Mouse (Mus musculus): ENCODE measurements around the gene Pwp2. TPM values are rescaled to one million over a fixed set of nuclear protein-coding genes. Genes with fewer than 3 reads are reported as not detected.

Pwp2 gene
- polyA plus RNA-seq, 1 experiment from 2014 or later, result 20.9 TPM

DNA sequence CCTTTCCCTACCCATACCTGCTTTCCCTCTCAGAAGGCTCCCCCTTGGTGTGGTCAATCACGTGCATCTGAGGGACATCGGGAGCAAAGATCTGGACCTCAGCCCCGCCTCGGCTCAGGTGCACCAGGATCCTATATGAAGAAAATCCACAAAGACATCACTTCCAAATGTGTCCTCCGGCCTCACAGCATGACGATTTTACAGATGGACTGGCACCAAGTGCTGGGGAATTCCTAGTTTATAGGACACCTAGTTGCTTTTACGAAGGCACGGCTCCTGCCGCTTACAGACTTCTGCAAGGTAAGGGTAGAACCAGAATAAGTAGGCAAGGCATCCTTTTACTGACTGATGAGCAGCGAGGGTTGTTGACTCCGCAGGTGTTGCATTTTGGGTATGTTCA, 16.2 kb downstream of the Pwp2 start:
- Histone ChIP-seq H3K27me3 (no peaks in the 10 kb centered on the region), H3K27ac (no peak overlapping the region), H3K4me1 (peaks cover 18% of the 10 kb centered on the region), H3K36me3 (peaks cover 61% of the 10 kb centered on the region), H3K4me3 (peak overlapping the region; percentile 62), H3K9ac (peak overlapping the region; percentile 73), H3K4me2 (replicated peaks) (peak overlapping the region; percentile 74), H3K9me3 (replicated peaks) (no peaks in the 10 kb centered on the region)
- WGBS, result 85% methylated on average over 11 of the region's 11 CpGs
- ATAC-seq (ENCODE audit: low FRiP score), result no peak

GRCm38 (mm10) chr10:78167775-78168174, 17.2 kb downstream of the Pwp2 start:
- H3K4me1 ChIP-seq, result peaks cover 18% of the 10 kb centered on the region
- H3K27ac ChIP-seq, result no peak overlapping the region
- H3K4me2 ChIP-seq (replicated peaks), result no peak overlapping the region
- peaks cover 61% of the 10 kb centered on the region for H3K36me3 ChIP-seq
- H3K27me3 ChIP-seq, result no peaks in the 10 kb centered on the region
- no peak for ATAC-seq (ENCODE audit: low FRiP score)
- H3K9ac ChIP-seq, result no peak overlapping the region
- H3K4me3 ChIP-seq, result no peak overlapping the region
- no peaks in the 10 kb centered on the region for H3K9me3 ChIP-seq (replicated peaks)

DNA sequence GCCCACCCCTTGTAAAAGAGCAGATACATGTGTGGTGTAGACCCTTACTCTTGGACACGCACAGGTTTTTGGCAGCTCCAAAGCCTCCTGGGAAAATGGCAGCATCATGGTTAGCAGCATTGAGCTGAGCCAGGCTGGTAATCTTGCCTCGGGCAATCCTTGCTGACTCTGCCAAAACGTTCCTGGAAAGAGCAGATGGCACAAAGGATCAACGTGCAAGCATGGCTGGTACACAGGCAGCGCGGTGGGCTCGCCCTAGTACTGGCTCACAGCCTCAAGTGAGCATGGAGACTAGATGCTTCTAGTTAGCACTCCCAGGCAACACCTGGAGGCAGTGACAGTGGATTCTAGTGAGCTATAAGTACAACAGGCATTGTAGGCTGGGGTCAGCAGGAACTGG, 17.6 kb downstream of the Pwp2 start:
- no peaks in the 10 kb centered on the region for H3K27me3 ChIP-seq
- H3K4me2 ChIP-seq (replicated peaks), result no peak overlapping the region
- H3K4me3 ChIP-seq, result no peak overlapping the region
- no peak overlapping the region for H3K9ac ChIP-seq
- H3K27ac ChIP-seq, result no peak overlapping the region
- H3K4me1 ChIP-seq, result peaks cover 18% of the 10 kb centered on the region
- peaks cover 61% of the 10 kb centered on the region for H3K36me3 ChIP-seq
- 91% methylated on average over 7 of the region's 7 CpGs for WGBS
- no peaks in the 10 kb centered on the region for H3K9me3 ChIP-seq (replicated peaks)
- no peak for ATAC-seq (ENCODE audit: low FRiP score)

DNA sequence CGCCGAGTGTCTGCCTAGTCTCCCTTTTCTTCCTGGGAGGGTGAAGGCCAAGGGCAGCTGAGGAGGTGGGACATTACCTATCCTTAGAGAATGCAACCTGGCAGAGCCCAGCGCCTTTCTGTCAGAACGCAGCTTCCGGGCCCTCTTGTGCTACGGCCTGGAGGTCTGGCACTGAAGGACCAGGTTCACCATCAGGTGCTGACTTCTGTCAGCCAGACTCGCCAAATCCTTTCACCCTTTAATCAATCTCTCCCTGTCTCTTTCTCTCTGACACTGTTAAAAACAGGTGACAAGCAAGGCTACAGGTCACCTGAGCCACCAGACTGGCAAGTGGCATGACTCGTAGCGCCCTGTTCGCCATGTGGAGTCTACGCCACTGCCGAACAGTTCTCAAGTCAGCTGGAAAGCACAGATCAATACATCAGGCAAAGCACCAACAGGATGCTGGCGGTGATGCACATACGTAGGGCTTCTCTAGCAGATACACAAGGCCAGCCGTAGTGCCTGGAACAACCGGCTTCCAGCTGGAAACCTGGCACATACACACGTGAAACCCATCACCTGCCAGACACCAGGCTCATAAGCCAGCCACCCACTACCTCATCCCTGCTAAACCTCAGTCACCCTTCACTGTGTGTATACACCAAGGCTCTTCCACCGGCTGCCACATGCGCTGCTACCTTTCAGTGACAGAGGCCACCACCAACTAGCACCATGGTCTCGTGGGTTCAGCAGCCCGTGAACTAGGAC, 19.5 kb downstream of the Pwp2 start:
- Histone ChIP-seq H3K9ac (no peak overlapping the region), H3K9me3 (replicated peaks) (no peaks in the 10 kb centered on the region), H3K27me3 (no peaks in the 10 kb centered on the region), H3K36me3 (peaks cover 55% of the 10 kb centered on the region), H3K4me1 (peaks cover 17% of the 10 kb centered on the region), H3K27ac (no peak overlapping the region), H3K4me2 (replicated peaks) (no peak overlapping the region), H3K4me3 (no peak overlapping the region)
- ATAC-seq (ENCODE audit: low FRiP score), result no peak
- WGBS, result 92% methylated on average over 21 of the region's 21 CpGs

DNA sequence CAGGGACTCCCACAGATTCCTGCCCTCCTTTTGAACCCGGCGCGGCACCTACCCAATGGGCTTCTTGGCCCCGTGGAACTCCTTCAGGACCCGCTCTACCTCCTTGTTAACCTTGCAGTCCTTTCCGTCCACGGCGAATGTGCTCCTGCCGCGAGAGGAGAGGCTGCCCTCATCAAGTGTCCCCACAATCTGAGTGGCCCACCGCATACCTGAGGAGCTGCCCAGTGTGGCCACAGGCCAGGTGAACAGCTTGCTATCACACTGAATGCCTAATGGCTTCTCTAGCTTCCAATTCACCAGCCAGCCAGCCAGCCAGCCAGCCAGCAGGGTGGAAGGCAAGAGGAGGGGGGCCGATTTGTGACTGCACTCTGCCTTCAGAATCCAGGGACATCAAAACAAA, 20.2 kb downstream of the Pwp2 start:
- ATAC-seq (ENCODE audit: low FRiP score), result no peak
- Histone ChIP-seq H3K9me3 (replicated peaks) (no peaks in the 10 kb centered on the region), H3K27me3 (no peaks in the 10 kb centered on the region), H3K36me3 (peaks cover 55% of the 10 kb centered on the region), H3K4me1 (peaks cover 12% of the 10 kb centered on the region), H3K27ac (no peak overlapping the region), H3K4me2 (replicated peaks) (no peak overlapping the region), H3K9ac (no peak overlapping the region), H3K4me3 (no peak overlapping the region)
- 92% methylated on average over 12 of the region's 12 CpGs for WGBS

- H3K9ac ChIP-seq, result no peak overlapping the region
- peaks cover 55% of the 10 kb centered on the region for H3K36me3 ChIP-seq
- H3K27me3 ChIP-seq, result no peaks in the 10 kb centered on the region
- H3K4me1 ChIP-seq, result peaks cover 17% of the 10 kb centered on the region
- H3K4me2 ChIP-seq (replicated peaks), result no peak overlapping the region
- H3K27ac ChIP-seq, result no peak overlapping the region
- no peaks in the 10 kb centered on the region for H3K9me3 ChIP-seq (replicated peaks)
- 36% methylated on average over 4 of the region's 4 CpGs for WGBS
- no peak overlapping the region for H3K4me3 ChIP-seq
- no peak for ATAC-seq (ENCODE audit: low FRiP score)
Observed at GRCm38 (mm10) chr10:78163923-78164322, 21.0 kb downstream of the Pwp2 start.

DNA sequence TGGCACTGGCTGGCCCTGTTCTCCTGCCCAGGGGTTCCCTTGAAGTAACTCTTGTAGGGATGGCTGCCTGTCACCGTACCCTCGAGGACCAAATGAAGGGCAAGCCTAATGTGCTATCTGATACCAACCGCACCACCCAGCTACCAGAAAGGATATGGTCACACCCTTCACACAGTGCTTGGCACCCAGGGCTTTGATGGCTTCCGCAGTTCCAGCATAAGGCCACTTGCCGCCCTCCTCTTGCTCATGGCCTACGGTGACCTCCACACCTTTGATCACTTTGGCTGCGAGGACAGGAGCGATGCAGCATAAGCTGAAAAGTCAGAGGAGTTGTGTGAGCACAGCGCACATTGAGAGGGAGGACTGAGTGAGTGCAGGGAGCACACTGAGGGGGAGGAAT, 21.7 kb downstream of the Pwp2 start:
- ATAC-seq (ENCODE audit: low FRiP score), result no peak
- Histone ChIP-seq H3K9me3 (replicated peaks) (no peaks in the 10 kb centered on the region), H3K36me3 (peaks cover 55% of the 10 kb centered on the region), H3K27me3 (no peaks in the 10 kb centered on the region), H3K4me2 (replicated peaks) (no peak overlapping the region), H3K27ac (no peak overlapping the region), H3K9ac (no peak overlapping the region), H3K4me1 (peaks cover 10% of the 10 kb centered on the region), H3K4me3 (no peak overlapping the region)
- WGBS, result 91% methylated on average over 9 of the region's 9 CpGs

GRCm38 (mm10) chr10:78162646-78163045, 22.3 kb downstream of the Pwp2 start:
- H3K9me3 ChIP-seq (replicated peaks), result no peaks in the 10 kb centered on the region
- ATAC-seq (ENCODE audit: low FRiP score), result no peak

GRCm38 (mm10) chr10:78161096-78161495, 23.9 kb downstream of the Pwp2 start:
- no peak overlapping the region for H3K27ac ChIP-seq
- H3K27me3 ChIP-seq, result no peaks in the 10 kb centered on the region
- no peak overlapping the region for H3K4me3 ChIP-seq
- ATAC-seq (ENCODE audit: low FRiP score), result no peak
- H3K9ac ChIP-seq, result no peak overlapping the region
- H3K4me1 ChIP-seq, result peaks cover 8% of the 10 kb centered on the region
- WGBS, result 87% methylated on average over 8 of the region's 8 CpGs
- no peaks in the 10 kb centered on the region for H3K9me3 ChIP-seq (replicated peaks)
- H3K36me3 ChIP-seq, result peaks cover 40% of the 10 kb centered on the region
- no peak overlapping the region for H3K4me2 ChIP-seq (replicated peaks)

More at GRCm38 (mm10) chr10:78162646-78163045, 22.3 kb downstream of the Pwp2 start:
- peaks cover 55% of the 10 kb centered on the region for H3K36me3 ChIP-seq
- H3K27me3 ChIP-seq, result no peaks in the 10 kb centered on the region
- H3K9ac ChIP-seq, result no peak overlapping the region
- no peak overlapping the region for H3K4me2 ChIP-seq (replicated peaks)
- 91% methylated on average over 12 of the region's 12 CpGs for WGBS
- H3K4me3 ChIP-seq, result no peak overlapping the region
- H3K27ac ChIP-seq, result no peak overlapping the region
- peaks cover 8% of the 10 kb centered on the region for H3K4me1 ChIP-seq

DNA sequence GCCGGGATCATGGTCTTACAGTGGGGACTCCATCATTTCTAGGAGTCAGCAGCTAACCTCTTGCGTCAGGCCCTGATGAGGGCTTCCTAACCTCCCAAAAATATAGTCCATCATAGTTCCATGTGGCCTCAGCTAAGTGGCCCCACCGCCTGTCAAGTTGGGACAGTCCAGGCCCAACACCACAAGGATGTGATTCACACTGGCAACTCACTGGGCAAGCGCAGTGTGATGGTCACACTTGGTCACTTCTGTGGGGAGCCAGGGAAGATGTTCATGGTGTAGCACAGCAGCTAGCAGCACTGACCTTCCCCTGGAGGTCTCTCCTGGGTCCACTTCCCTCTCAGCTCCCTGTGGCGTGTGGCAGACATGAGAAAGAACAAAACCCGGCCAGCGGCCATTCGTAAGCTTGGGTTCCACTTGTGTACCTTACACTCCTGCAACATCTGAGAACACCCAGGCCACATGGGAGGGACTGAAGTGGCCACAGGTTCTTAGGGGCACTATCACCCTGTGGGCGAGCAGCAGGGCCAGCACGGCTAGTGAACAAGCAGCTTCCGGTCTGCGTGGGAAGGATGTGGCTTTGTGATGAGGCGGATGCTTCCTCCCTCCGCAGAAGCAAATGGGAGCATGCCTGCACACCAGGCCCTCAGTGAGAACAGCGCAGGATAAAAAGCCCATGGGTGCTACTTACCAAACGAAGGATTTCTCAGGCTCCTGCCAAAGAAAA, 24.4 kb downstream of the Pwp2 start:
- no peak overlapping the region for H3K4me3 ChIP-seq
- H3K27me3 ChIP-seq, result no peaks in the 10 kb centered on the region
- no peaks in the 10 kb centered on the region for H3K9me3 ChIP-seq (replicated peaks)
- 86% methylated on average over 16 of the region's 16 CpGs for WGBS
- H3K27ac ChIP-seq, result no peak overlapping the region
- H3K4me2 ChIP-seq (replicated peaks), result no peak overlapping the region
- H3K4me1 ChIP-seq, result peaks cover 8% of the 10 kb centered on the region
- no peak overlapping the region for H3K9ac ChIP-seq
- peak; percentile 13; the same call in 1 of the 2 replicates for ATAC-seq (ENCODE audit: low FRiP score)
- peaks cover 36% of the 10 kb centered on the region for H3K36me3 ChIP-seq

DNA sequence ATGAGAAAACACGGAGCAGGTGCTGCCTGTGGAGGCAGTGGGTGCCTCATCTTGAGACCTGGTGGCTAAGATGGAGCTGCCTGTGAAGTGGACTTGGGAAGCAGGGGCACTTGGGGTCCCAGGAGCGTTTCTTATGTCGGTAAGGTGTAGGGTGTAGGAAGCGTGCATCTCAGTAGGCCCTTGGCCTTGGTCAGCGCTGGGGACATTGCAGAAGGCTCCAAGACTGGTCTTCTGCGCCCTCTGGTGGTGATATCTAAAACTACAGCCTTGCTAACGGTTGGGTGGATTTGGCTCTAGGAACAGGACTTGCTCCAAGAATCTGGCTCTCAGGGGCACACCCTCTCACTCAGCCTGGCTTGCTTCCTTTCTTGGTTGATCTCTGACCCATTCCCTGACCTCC, 25.0 kb downstream of the Pwp2 start:
- WGBS, result 2% methylated on average over 7 of the region's 7 CpGs
- H3K36me3 ChIP-seq, result peaks cover 31% of the 10 kb centered on the region
- H3K4me1 ChIP-seq, result peaks cover 8% of the 10 kb centered on the region
- no peak overlapping the region for H3K4me3 ChIP-seq
- H3K27ac ChIP-seq, result no peak overlapping the region
- H3K27me3 ChIP-seq, result no peaks in the 10 kb centered on the region
- peak; percentile 74 for ATAC-seq (ENCODE audit: low FRiP score)
- H3K9me3 ChIP-seq (replicated peaks), result no peaks in the 10 kb centered on the region
- 0 out of 2 replicates have a peak overlapping the region, but pooled peaks have one; percentile 18 for H3K9ac ChIP-seq
- peak overlapping the region; percentile 32 for H3K4me2 ChIP-seq (replicated peaks)

DNA sequence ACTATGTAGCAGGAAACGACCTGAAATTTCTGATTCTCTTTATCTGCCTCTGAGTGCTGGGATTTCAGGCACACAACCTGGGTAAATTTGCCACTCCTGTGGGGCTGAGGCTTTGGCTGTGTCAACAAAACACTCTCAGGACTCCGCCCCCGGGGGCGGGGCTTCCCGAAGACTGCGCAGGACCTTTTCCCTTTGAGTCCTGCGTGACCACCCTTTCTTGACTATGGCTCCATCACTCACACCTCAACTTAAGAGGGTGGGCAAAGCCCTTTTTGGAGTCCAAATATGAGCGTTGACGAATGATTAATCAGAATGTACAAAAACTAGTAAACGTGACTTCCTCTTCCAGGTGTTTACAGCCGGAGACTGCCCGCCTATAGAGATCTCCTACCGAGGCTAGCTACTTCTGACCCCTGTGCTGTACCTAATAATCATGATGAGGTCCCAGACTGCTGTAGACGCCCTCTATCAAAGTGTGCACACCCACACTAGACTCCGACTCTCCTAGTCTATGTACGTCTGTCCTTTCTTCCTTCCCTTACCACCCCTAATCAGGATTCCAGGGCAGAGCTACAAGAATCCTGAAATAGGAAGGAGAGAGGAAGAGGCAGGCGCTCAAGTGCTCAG, 25.6 kb downstream of the Pwp2 start:
- peaks cover 25% of the 10 kb centered on the region for H3K36me3 ChIP-seq

More for the DNA sequence above, 25.6 kb downstream of the Pwp2 start:
- ATAC-seq (ENCODE audit: low FRiP score), result peak; percentile 44
- peaks cover 8% of the 10 kb centered on the region for H3K4me1 ChIP-seq
- no peaks in the 10 kb centered on the region for H3K9me3 ChIP-seq (replicated peaks)
- H3K9ac ChIP-seq, result 0 out of 2 replicates have a peak overlapping the region, but pooled peaks have one; percentile 18
- no peak overlapping the region for H3K27ac ChIP-seq
- 16% methylated on average over 17 of the region's 17 CpGs for WGBS
- H3K4me3 ChIP-seq, result no peak overlapping the region
- peak overlapping the region; percentile 32 for H3K4me2 ChIP-seq (replicated peaks)
- H3K27me3 ChIP-seq, result no peaks in the 10 kb centered on the region
